In genomic region chr3:52047537-52047936, GRCm38 (mm10) we compare ENCODE assay signal across 8 mouse cellular contexts. TPM values are rescaled to one million over a fixed set of nuclear protein-coding genes. Genes with fewer than 3 reads are reported as not detected.
A peak's percentile ranks its signal among the peaks of the same experiment; 100 is the strongest.
DNase-seq lines count a peak whose midpoint lies in the region; ATAC-seq and TF ChIP-seq lines count a peak whose summit lies in the region.

No protein-coding gene starts in this region.

- no peak for TF ChIP-seq EP300 in liver, postnatal 0 days (IDR thresholded peaks at IDR 0.05; ENCODE audit: low read depth)

- DNase-seq in gastrocnemius, adult 2 months, result no peak
- no peak for DNase-seq in gastrocnemius, postnatal 14 days
- peak; percentile 27 for DNase-seq in adrenal gland, postnatal 14 days
- no peak for DNase-seq in liver, postnatal 0 days
- no peak for DNase-seq in retina, postnatal 1 day
- no peak for DNase-seq in thymus, postnatal 10 days (ENCODE audit: low spot score in 2 of 2)
- no peak for DNase-seq in ovary, postnatal 36 days (ENCODE audit: low spot score)

- peak overlapping the region; percentile 71 for H3K4me3 ChIP-seq in gastrocnemius, adult 2 months
- H3K4me3 ChIP-seq in heart, embryonic 16.5 days (ENCODE audit: low read length), result no peak overlapping the region
- no peak overlapping the region for H3K4me3 ChIP-seq in liver, postnatal 0 days (ENCODE audit: low read depth, low read length)

- H3K4me2 ChIP-seq in heart, embryonic 16.5 days (ENCODE audit: low read depth, low read length), result peak overlapping the region; percentile 69
- peak overlapping the region; percentile 76 for H3K4me2 ChIP-seq in liver, postnatal 0 days (ENCODE audit: low read depth, low read length)

- no peaks in the 10 kb centered on the region for H3K36me3 ChIP-seq in heart, embryonic 16.5 days (ENCODE audit: control insufficient read depth, insufficient read depth)
- no peaks in the 10 kb centered on the region for H3K36me3 ChIP-seq in liver, postnatal 0 days (replicated peaks; ENCODE audit: insufficient read depth, low read length)

- intact Hi-C loops in gastrocnemius, adult 2 months (cut with DNase I), result loop anchor here (1.0 to 2.0 kb wide), 2 partner anchors 55 to 149 kb away; no protein-coding TSS in a partner anchor
- intact Hi-C loops in gastrocnemius, postnatal 14 days (cut with DNase I; ENCODE audit: low total_unique reads), result loop anchor here (5.0 kb wide), 1 partner anchor 45 kb away; no protein-coding TSS in a partner anchor

- H3K9me3 ChIP-seq in heart, embryonic 16.5 days (replicated peaks; ENCODE audit: control insufficient read depth, low read length), result no peaks in the 10 kb centered on the region
- H3K9me3 ChIP-seq in liver, postnatal 0 days (ENCODE audit: low read length), result no peaks in the 10 kb centered on the region

- WGBS in heart, embryonic 16.5 days, result 75% methylated on average over 8 of the region's 8 CpGs
- WGBS in liver, postnatal 0 days (ENCODE audit: insufficient replicate concordance), result 77% methylated on average over 8 of the region's 8 CpGs

- peak overlapping the region; percentile 89 for H3K27ac ChIP-seq in gastrocnemius, adult 2 months
- H3K27ac ChIP-seq in heart, embryonic 16.5 days (ENCODE audit: low read length), result peak overlapping the region; percentile 93
- peak overlapping the region; percentile 19; the same call in 1 of the 2 replicates for H3K27ac ChIP-seq in liver, postnatal 0 days (ENCODE audit: low read depth)

- no peaks in the 10 kb centered on the region for H3K27me3 ChIP-seq in heart, embryonic 16.5 days (ENCODE audit: control insufficient read depth, insufficient read depth, low read length)
- no peaks in the 10 kb centered on the region for H3K27me3 ChIP-seq in liver, postnatal 0 days (ENCODE audit: insufficient read depth, low read length)

- no peak for TF ChIP-seq CTCF in gastrocnemius, adult 2 months (IDR thresholded peaks at IDR 0.05)
- no peak for TF ChIP-seq CTCF in liver, postnatal 0 days (IDR thresholded peaks at IDR 0.05; ENCODE audit: low read depth)

- H3K4me1 ChIP-seq in heart, embryonic 16.5 days (ENCODE audit: control insufficient read depth, insufficient read depth, low read length), result peaks cover 38% of the 10 kb centered on the region
- peaks cover 27% of the 10 kb centered on the region for H3K4me1 ChIP-seq in liver, postnatal 0 days (ENCODE audit: insufficient read depth)

- H3K9ac ChIP-seq in heart, embryonic 16.5 days (ENCODE audit: low read length), result peak overlapping the region; percentile 68; the same call in 1 of the 2 replicates
- H3K9ac ChIP-seq in liver, postnatal 0 days (replicated peaks), result no peak overlapping the region

- no peak for ATAC-seq in heart, embryonic 16.5 days (replicated peaks; ENCODE audit: extremely low read depth, insufficient read depth, low FRiP score)
- no peak for ATAC-seq in liver, postnatal 0 days

RNA-seq across cellular contexts. Expression of gene Maml3, which starts 57.3 kb away (rescaled TPM):
- 1 to 10 TPM; 2.0 to 2.5 TPM for total RNA-seq in gastrocnemius, adult 2 months (2021)
- 1 to 10 TPM; 3.3 to 3.5 TPM for total RNA-seq in gastrocnemius, postnatal 14 days (2021)
- total RNA-seq in adrenal gland, postnatal 14 days (2021), result 8.8 and 10.2 TPM in 2 replicates
- polyA plus RNA-seq in heart, embryonic 16.5 days (2015; fragmentation: Nextera tagmentation; extraction: Ambion mirVana), result 2.6 and 3.1 TPM in 2 replicates
- 0.64 and 0.65 TPM in 2 replicates for polyA plus RNA-seq in liver, postnatal 0 days (2015; fragmentation: Nextera tagmentation; extraction: Ambion mirVana)

Comparison
In these comparisons a context has a peak if more than half of its experiments do, and no peak if none do; other contexts are left out.
1. H3K27ac ChIP-seq: peak in every context shown above with its lines; median percentile 93 in heart, embryonic 16.5 days; 89 in gastrocnemius, adult 2 months; 19 in liver, postnatal 0 days.